Mouse (Mus musculus): ENCODE measurements around the gene Lhx9. TPM values are rescaled to one million over a fixed set of nuclear protein-coding genes. Genes with fewer than 3 reads are reported as not detected.
"Not testable (repeated sequence)": the region's sequence is repeated elsewhere in the genome, so short reads cannot be mapped to it uniquely, and the experiment has no call there.

Gene Lhx9
- 1 to 10 TPM in 1 of 2 experiments, under 1 TPM in 1; 0.27 to 1.2 TPM for total RNA-seq (2021)

GRCm38 (mm10) chr1:138848511-138849109, at the start of gene Lhx9:
Gene Lhx9 (minus strand): TSS chr1:138848577.
- no peak for DNase-seq (ENCODE audit: low spot score in 2 of 2)

GRCm38 (mm10) chr1:138896088-138896487, 47.7 kb upstream of the Lhx9 start:
- intact Hi-C loops (cut with DNase I) = no loop called here
- DNase-seq (ENCODE audit: low spot score in 2 of 2) = no peak

More at GRCm38 (mm10) chr1:138848511-138849109, at the start of gene Lhx9:
- intact Hi-C loops (cut with DNase I) = loop anchor here (10.0 kb wide), 2 partner anchors 234 to 1904 kb away; no protein-coding TSS in a partner anchor

GRCm38 (mm10) chr1:138877470-138878254, 29.3 kb upstream of the Lhx9 start:
- DNase-seq (ENCODE audit: low spot score in 2 of 2) = no peak
- intact Hi-C loops (cut with DNase I) = no loop called here

- peak in 1 of 2 experiments; percentile 4 for DNase-seq (ENCODE audit: low spot score in 2 of 2)
- intact Hi-C loops (cut with DNase I) = no loop called here
Observed at GRCm38 (mm10) chr1:138876371-138877045, 28.1 kb upstream of the Lhx9 start.

- peak; percentile 84 to 87 for DNase-seq (ENCODE audit: low spot score in 2 of 2)
- intact Hi-C loops (cut with DNase I) = not testable (repeated sequence)
Observed at GRCm38 (mm10) chr1:138856101-138856950, 7.9 kb upstream of the Lhx9 start, which contains the start of gene 2310009B15Rik. Gene 2310009B15Rik (minus strand): TSS chr1:138856852.

GRCm38 (mm10) chr1:138850823-138851222, 2.4 kb upstream of the Lhx9 start:
- no peak for DNase-seq (ENCODE audit: low spot score in 2 of 2)
- intact Hi-C loops (cut with DNase I) = loop anchor here (5.0 kb wide), 1 partner anchor 306 kb away; no protein-coding TSS in a partner anchor

GRCm38 (mm10) chr1:138850161-138850539, 1.8 kb upstream of the Lhx9 start:
- DNase-seq (ENCODE audit: low spot score in 2 of 2) = no peak
- intact Hi-C loops (cut with DNase I) = loop anchor here (5.0 kb wide), 1 partner anchor 307 kb away; no protein-coding TSS in a partner anchor

- intact Hi-C loops (cut with DNase I) = loop anchor here (5.0 to 10.0 kb wide), 3 partner anchors 235 to 1905 kb away; no protein-coding TSS in a partner anchor
- no peak for DNase-seq (ENCODE audit: low spot score in 2 of 2)
Observed at GRCm38 (mm10) chr1:138849531-138850160, 1.3 kb upstream of the Lhx9 start.

- intact Hi-C loops (cut with DNase I) = loop anchor here (10.0 kb wide), 2 partner anchors 233 to 1903 kb away; no protein-coding TSS in a partner anchor
- no peak for DNase-seq (ENCODE audit: low spot score in 2 of 2)
Observed at GRCm38 (mm10) chr1:138848026-138848425, 351 bp downstream of the Lhx9 start.

GRCm38 (mm10) chr1:138847146-138847545, 1.2 kb downstream of the Lhx9 start:
- intact Hi-C loops (cut with DNase I) = loop anchor here (10.0 kb wide), 2 partner anchors 232 to 1902 kb away; no protein-coding TSS in a partner anchor
- DNase-seq (ENCODE audit: low spot score in 2 of 2) = no peak

- intact Hi-C loops (cut with DNase I) = loop anchor here (10.0 kb wide), 2 partner anchors 232 to 1902 kb away; no protein-coding TSS in a partner anchor
- no peak for DNase-seq (ENCODE audit: low spot score in 2 of 2)
Observed at GRCm38 (mm10) chr1:138846581-138846980, 1.8 kb downstream of the Lhx9 start.

GRCm38 (mm10) chr1:138846131-138846530, 2.2 kb downstream of the Lhx9 start:
- no peak for DNase-seq (ENCODE audit: low spot score in 2 of 2)
- intact Hi-C loops (cut with DNase I) = loop anchor here (10.0 kb wide), 2 partner anchors 231 to 1901 kb away; no protein-coding TSS in a partner anchor

GRCm38 (mm10) chr1:138845481-138845880, 2.9 kb downstream of the Lhx9 start:
- intact Hi-C loops (cut with DNase I) = loop anchor here (10.0 kb wide), 2 partner anchors 231 to 1901 kb away; no protein-coding TSS in a partner anchor

GRCm38 (mm10) chr1:138844166-138844565, 4.2 kb downstream of the Lhx9 start:
- no peak for DNase-seq (ENCODE audit: low spot score in 2 of 2)
- intact Hi-C loops (cut with DNase I) = loop anchor here (5.0 to 10.0 kb wide), 3 partner anchors 118 to 1899 kb away; partner anchors contain the start of gene Dennd1b

More at GRCm38 (mm10) chr1:138845481-138845880, 2.9 kb downstream of the Lhx9 start:
- DNase-seq (ENCODE audit: low spot score in 2 of 2) = no peak

GRCm38 (mm10) chr1:138843361-138844091, 4.9 kb downstream of the Lhx9 start:
- intact Hi-C loops (cut with DNase I) = loop anchor here (5.0 to 10.0 kb wide), 3 partner anchors 119 to 1899 kb away; partner anchors contain the start of gene Dennd1b
- peak in 1 of 2 experiments; percentile 27 for DNase-seq (ENCODE audit: low spot score in 2 of 2)

GRCm38 (mm10) chr1:138842756-138843155, 5.6 kb downstream of the Lhx9 start:
- intact Hi-C loops (cut with DNase I) = loop anchor here (5.0 to 10.0 kb wide), 3 partner anchors 120 to 1898 kb away; partner anchors contain the start of gene Dennd1b

GRCm38 (mm10) chr1:138842315-138842714, 6.1 kb downstream of the Lhx9 start:
- no peak for DNase-seq (ENCODE audit: low spot score in 2 of 2)
- intact Hi-C loops (cut with DNase I) = loop anchor here (5.0 to 10.0 kb wide), 3 partner anchors 120 to 1898 kb away; partner anchors contain the start of gene Dennd1b

More at GRCm38 (mm10) chr1:138842756-138843155, 5.6 kb downstream of the Lhx9 start:
- DNase-seq (ENCODE audit: low spot score in 2 of 2) = no peak
